Mouse (Mus musculus) monocyte, adult 2 months (primary cell): ENCODE data around the gene 1700021F07Rik.

ENCODE experiments used
- DNase-seq, 2 experiments: peaks; one replicate each; pipeline ENCODE4 v3.0.0; 2022; ENCODE audit warnings: low spot score in 2 of 2, low read depth in 1 of 2

1700021F07Rik gene

DNA sequence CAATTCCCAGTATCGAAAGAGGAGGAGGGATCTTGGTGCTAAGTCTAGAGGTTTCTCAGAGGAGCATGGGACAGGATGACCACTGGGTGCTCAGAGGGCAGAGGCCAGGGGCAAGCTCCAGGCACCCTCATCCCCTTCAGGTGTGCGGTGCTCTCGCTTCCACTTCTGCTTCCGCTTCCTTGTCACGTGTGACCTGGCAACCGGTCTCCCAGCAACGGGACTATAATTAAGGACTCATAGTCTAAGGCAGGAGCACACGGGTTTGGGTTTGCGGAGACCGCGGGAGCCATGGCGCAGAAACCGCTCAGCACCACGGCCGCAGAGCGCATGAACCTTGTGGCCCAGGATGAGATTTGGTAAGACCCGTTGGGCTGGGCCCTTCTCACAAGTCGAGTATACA, at the start of gene 1700021F07Rik:
TSS of gene 1700021F07Rik (plus strand) at position 211 of the 400 bp plus-strand sequence.
- no peak for DNase-seq

DNA sequence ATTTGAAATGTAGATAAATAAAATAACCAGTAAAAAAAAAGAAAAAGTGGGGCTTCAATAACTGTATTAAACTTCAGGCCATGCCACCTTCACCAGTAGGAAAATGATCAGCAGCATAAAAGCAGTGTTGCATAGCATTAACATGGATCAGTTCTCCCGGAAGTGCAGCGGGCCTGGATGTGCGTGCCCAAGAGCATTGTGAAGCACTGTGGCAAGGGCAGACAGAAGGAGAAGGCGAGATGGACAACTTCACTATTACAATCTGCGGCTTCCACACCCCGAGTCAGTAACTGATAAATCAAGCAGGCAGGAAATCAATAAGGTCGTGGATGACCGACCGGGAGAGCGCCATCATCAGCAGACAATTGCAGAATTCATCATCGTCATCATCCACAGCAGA, 49.2 kb upstream of the 1700021F07Rik start:
- no peak for DNase-seq

DNA sequence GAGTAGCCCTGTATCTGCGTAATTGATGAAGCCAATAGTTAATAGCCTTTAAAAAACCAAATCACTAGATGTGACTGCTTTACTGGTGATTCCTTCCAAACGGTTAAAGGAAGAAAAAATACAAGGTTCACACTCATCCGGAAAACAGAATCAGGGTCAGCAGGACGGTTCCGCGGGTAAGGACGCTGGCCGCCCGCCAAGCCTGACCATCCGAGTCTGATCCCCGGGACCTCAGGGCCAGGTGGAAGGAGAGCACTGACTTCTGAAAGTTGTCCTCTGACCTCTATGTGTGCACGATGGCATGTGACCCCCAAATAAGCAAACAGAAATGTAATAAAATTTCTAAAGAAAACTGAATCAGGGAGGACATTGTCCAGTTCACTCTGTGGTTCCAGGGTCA, 43.3 kb upstream of the 1700021F07Rik start:
- DNase-seq = no peak

GRCm38 (mm10) chr2:173484486-173484885, 37.9 kb upstream of the 1700021F07Rik start:
- DNase-seq = no peak

- DNase-seq = no peak
These were observed 22.8 kb upstream of the 1700021F07Rik start for GRCm38 (mm10) chr2:173499612-173500011.

- DNase-seq = no peak
These were observed 8.4 kb upstream of the 1700021F07Rik start for GRCm38 (mm10) chr2:173513977-173514376.

- DNase-seq = no peak
These were observed 7.2 kb upstream of the 1700021F07Rik start for GRCm38 (mm10) chr2:173515186-173515585.

- DNase-seq = no peak
These were observed 6.1 kb upstream of the 1700021F07Rik start for GRCm38 (mm10) chr2:173516150-173516855.

DNA sequence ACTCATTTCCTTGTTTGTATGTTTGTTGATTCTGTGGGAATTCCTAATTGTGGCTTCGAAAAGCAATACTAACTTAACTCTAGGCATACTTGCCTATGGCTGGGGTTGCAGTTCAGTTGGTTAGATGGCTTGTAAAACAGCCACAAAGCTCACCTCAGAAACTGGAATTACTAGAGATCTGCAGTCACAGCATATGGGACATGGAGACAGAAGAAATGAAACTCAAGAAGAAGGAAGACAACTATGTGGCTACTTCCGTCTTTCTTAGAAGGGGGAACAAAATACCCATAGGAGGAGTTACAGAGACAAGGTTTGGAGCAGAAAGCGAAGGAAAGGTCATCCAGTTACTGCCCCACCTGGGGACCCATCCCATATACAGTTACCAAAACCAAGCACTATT, 6.1 kb downstream of the 1700021F07Rik start:
- no peak for DNase-seq

- DNase-seq = no peak
These were observed 10.5 kb downstream of the 1700021F07Rik start for GRCm38 (mm10) chr2:173532711-173533462.

GRCm38 (mm10) chr2:173534581-173534980, 12.2 kb downstream of the 1700021F07Rik start:
- DNase-seq = no peak

GRCm38 (mm10) chr2:173535390-173535789, 13.0 kb downstream of the 1700021F07Rik start:
- DNase-seq = no peak

- no peak for DNase-seq
These were observed 13.5 kb downstream of the 1700021F07Rik start for GRCm38 (mm10) chr2:173535886-173536285.

DNA sequence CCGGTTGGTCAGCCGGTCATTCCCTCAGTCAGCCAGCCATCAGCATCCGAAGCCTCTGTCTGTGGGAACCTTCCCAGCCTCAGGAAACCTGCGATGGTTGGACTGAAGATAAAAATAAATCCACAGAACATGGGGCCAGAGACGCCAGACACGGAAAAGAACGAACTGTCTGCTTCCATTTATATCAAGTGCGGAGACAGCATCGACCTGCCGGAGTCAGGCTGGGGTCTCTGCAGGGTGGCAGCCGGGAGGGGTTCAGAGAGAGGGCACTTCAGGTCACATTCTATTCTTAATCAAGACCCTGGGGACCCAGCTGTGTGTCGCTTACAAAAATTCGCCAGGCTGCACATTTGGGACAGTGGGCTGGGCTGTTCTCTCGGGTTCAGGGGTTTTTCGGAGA, 17.4 kb downstream of the 1700021F07Rik start:
- no peak for DNase-seq

DNA sequence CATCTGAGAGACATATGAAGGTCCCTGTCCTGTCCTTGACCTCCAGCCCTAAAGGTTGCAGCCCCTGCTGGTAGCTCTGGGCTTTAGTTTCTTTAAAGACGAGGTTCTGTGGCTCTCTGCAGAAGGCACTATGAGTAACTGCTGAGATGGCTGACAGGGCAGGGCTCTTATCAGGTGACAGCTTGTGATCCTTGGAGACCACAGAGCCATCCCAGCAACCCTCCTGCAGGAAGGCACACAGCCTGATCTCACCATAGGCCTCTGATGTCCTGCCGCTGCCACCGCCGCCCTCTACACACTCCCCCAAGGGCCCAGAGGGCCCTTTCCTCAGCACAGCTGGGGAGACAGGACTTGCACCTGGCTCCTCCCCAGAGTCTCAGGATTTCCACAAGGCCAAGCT, 19.4 kb downstream of the 1700021F07Rik start:
- no peak for DNase-seq

GRCm38 (mm10) chr2:173542716-173543115, 20.3 kb downstream of the 1700021F07Rik start:
- DNase-seq = no peak

GRCm38 (mm10) chr2:173545992-173546703, 23.8 kb downstream of the 1700021F07Rik start:
- peak in 1 of 2 experiments; percentile 39 for DNase-seq

DNA sequence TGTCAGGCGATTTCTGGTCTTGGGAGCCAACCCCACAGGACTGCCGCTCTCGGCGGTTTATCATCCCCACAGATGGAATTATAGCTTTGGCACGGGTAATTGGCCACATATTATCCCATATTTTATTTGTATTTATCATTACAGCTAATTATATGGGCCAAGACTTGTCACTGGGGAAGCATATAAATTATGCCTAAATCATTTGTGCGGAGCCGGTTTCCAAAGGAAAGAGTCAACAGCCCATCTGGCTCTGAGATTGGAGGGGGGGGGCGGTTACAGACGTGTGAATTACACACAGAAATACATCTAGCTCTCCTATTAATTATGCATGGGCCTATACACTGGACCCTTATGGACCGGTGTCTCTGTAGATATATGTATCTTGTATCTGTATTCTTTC, 26.9 kb downstream of the 1700021F07Rik start:
- DNase-seq = no peak

DNA sequence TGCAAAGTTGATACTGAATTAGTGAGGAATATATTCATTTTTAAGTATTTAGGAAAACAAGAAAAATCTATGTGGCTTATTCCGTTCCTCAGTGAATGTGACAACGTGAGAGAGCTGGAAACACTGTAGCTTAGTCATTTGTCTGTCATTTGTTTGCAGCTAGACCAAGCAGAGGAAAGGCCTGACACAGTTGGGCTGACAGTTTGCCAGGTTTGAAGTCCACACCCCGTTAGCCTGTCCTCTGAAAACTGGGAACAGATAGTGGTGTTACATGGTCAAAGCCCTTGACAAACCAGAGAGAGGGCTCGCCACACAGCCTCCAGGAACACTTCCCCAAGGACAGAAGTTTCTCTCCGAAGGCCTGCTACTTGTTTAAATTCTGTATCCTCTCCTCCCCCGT, 28.3 kb downstream of the 1700021F07Rik start:
- no peak for DNase-seq

DNA sequence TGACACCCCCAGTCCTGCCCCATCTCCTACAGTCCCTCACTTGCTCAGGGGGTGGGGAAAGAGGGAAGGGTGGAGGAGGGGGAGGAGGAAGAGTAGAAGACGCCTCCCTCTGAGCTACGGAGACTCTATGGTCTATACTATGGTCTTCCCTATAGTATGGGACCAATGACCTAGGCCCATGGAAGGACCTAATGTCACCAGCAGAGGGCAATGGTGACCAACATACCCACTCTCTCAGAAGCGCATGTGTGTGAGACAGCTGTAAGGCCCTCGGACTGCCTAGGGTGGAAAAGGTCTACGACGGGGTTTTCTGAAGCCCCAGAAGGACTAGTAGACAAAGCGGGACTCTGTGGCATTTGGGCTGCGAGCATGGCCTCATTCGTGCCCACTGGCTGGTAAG, 31.5 kb downstream of the 1700021F07Rik start:
- no peak for DNase-seq

DNA sequence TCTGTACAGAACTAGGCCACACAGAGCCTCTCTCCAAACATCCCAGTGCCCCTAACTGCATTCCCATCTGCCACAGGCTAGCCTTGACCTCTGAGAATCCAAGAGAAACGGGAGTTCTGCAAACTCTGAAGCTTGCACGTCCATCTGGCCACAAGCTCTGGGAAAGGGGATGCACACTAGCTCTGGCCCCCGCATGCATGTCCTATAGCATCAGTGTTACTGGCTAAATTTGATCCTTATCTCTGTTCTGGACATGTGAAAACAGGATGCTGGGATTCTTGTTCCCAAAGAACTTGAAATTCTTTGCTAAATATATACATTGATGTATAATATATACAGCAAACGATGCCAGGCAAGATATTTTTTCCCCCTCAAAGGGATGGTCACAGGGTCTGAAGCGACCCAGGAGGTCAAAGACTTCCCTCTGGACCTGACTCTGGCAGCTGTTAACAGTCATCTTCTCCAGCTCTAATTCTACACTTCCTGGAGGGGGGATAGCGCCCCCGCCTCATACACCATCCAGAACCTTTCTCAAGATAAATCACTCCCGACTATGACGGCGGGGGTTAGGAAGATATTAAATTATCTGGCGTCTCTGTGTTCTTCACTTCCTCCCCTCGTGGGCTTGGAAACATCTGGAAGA, 36.5 kb downstream of the 1700021F07Rik start:
- DNase-seq = no peak
